Mouse (Mus musculus): ENCODE data around the gene Casp2.

DNA sequence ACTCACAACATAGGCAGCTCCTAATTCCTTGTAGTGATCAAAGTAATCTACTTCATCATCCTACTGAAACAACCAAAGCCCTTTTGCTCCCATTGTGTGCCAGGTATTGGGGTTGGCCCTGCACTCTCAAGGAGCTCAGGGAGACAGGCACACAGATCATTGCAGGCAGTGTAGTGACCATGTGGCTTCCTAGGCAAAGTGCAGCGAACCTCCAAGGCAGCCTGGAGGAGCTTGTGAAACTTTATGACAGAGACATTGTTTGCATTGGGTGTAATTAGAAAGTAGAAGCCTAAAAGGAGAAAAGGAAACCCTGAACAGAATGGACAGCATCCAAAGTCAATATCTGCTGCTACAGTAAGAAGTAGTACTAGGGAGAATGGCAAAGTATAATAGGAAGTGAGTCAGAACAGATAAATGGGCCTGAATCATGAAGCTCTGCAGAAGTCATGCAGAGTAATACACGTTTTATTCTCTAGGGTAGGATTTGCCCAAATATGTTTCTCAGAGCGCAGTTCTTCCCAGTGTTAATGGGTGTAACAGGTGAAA lies 30.8 kb downstream of the Casp2 start:
- no peak for TF ChIP-seq CTCF (IDR thresholded peaks at IDR 0.05; ENCODE audit: borderline replicate concordance, insufficient read depth, low read depth, low read length)
- no peak for TF ChIP-seq POLR2A (IDR thresholded peaks at IDR 0.05; ENCODE audit: borderline replicate concordance, insufficient read depth, low read length)
